Comparison of ENCODE assay signal across 8 mouse cellular contexts in the genomic region with DNA sequence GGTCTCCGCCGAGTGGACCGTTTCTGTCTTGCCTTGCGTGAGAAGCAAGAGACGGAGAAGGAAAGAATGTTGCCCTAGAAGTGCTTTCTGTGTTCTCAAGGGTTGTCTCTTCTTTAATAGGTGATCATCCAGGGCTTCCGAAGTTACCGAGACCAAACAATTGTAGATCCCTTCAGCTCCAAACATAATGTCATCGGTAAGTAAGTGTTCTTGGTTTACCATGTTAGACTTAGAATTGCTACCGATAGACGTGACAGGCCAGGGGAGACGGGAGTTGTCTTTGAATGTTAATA. TPM values are rescaled to one million over a fixed set of nuclear protein-coding genes. Genes with fewer than 3 reads are reported as not detected.
DNase-seq lines count a peak whose midpoint lies in the region; ATAC-seq and TF ChIP-seq lines count a peak whose summit lies in the region.

No protein-coding gene starts in this region.

- TF ChIP-seq POLR2A in olfactory bulb, adult 2 months (IDR thresholded peaks at IDR 0.05; ENCODE audit: insufficient read depth, low read depth, low read length), result no peak

- peaks cover 7% of the 10 kb centered on the region; the same call in 1 of the 2 replicates for H3K4me1 ChIP-seq in lung, postnatal 0 days (ENCODE audit: insufficient read depth, low read depth, low read length)
- H3K4me1 ChIP-seq in embryonic facial prominence, embryonic 14.5 days (ENCODE audit: control insufficient read depth, insufficient read depth, low read length), result peaks cover 9% of the 10 kb centered on the region
- peaks cover 15% of the 10 kb centered on the region for H3K4me1 ChIP-seq in limb, embryonic 10.5 days
- peaks cover 2% of the 10 kb centered on the region; the same call in 1 of the 2 replicates for H3K4me1 ChIP-seq in olfactory bulb, adult 2 months (ENCODE audit: control insufficient read depth, insufficient read depth, low read length)

- H3K27ac ChIP-seq in lung, postnatal 0 days (ENCODE audit: low read length), result peak overlapping the region; percentile 90
- H3K27ac ChIP-seq in embryonic facial prominence, embryonic 14.5 days (replicated peaks; ENCODE audit: low read depth, low read length), result no peak overlapping the region
- peak overlapping the region; percentile 96 for H3K27ac ChIP-seq in limb, embryonic 10.5 days
- peak overlapping the region; percentile 98; the same call in 1 of the 2 replicates for H3K27ac ChIP-seq in olfactory bulb, adult 2 months (ENCODE audit: insufficient read depth, low read depth, low read length)

- ATAC-seq in lung, postnatal 0 days, result no peak
- ATAC-seq in embryonic facial prominence, embryonic 14.5 days (ENCODE audit: low read depth), result no peak

- no peaks in the 10 kb centered on the region for H3K27me3 ChIP-seq in lung, postnatal 0 days (replicated peaks; ENCODE audit: insufficient read depth, low read length)
- no peaks in the 10 kb centered on the region for H3K27me3 ChIP-seq in embryonic facial prominence, embryonic 14.5 days (replicated peaks; ENCODE audit: control insufficient read depth, insufficient read depth, low read length)
- H3K27me3 ChIP-seq in limb, embryonic 10.5 days (ENCODE audit: low read depth, poor library complexity, severe bottlenecking), result no peaks in the 10 kb centered on the region

- peak overlapping the region; percentile 95 for H3K4me3 ChIP-seq in lung, postnatal 0 days (ENCODE audit: low read depth, low read length)
- peak overlapping the region; percentile 99 for H3K4me3 ChIP-seq in embryonic facial prominence, embryonic 14.5 days (ENCODE audit: low read depth, low read length)
- H3K4me3 ChIP-seq in limb, embryonic 10.5 days, result peak overlapping the region; percentile 100
- H3K4me3 ChIP-seq in olfactory bulb, adult 2 months (ENCODE audit: insufficient read depth, low read depth, low read length), result peak overlapping the region; percentile 82

- 5% methylated on average over 11 of the region's 11 CpGs for WGBS in lung, postnatal 0 days
- 9% methylated on average over 11 of the region's 11 CpGs for WGBS in embryonic facial prominence, embryonic 14.5 days
- WGBS in limb, embryonic 10.5 days, result 19% methylated on average over 11 of the region's 11 CpGs
- 1% methylated on average over 11 of the region's 11 CpGs for WGBS in olfactory bulb, adult 2 months

- no peaks in the 10 kb centered on the region for H3K36me3 ChIP-seq in lung, postnatal 0 days (ENCODE audit: insufficient read depth, low read length)
- peaks cover 17% of the 10 kb centered on the region for H3K36me3 ChIP-seq in embryonic facial prominence, embryonic 14.5 days (ENCODE audit: control insufficient read depth, insufficient read depth, low read length)
- H3K36me3 ChIP-seq in limb, embryonic 10.5 days, result peaks cover 43% of the 10 kb centered on the region

- intact Hi-C loops in left cerebral cortex, postnatal 25 days (cut with DNase I), result loop anchor here (5.0 kb wide), 1 partner anchor 36 kb away; no protein-coding TSS in a partner anchor

- no peaks in the 10 kb centered on the region for H3K9me3 ChIP-seq in lung, postnatal 0 days (ENCODE audit: low read length)
- no peaks in the 10 kb centered on the region for H3K9me3 ChIP-seq in embryonic facial prominence, embryonic 14.5 days (ENCODE audit: control insufficient read depth, low read length)
- no peaks in the 10 kb centered on the region for H3K9me3 ChIP-seq in limb, embryonic 10.5 days (replicated peaks)

- peak; percentile 6 for DNase-seq in lung, postnatal 0 days (ENCODE audit: low spot score)
- no peak for DNase-seq in lung, adult 18-20 months
- no peak for DNase-seq in embryonic facial prominence, embryonic 14.5 days (ENCODE audit: low spot score)
- no peak for DNase-seq in limb, embryonic 10.5 days (ENCODE audit: low spot score)
- DNase-seq in left cerebral cortex, postnatal 25 days (ENCODE audit: low spot score in 2 of 2), result no peak
- no peak for DNase-seq in retina, embryonic 14.5 days (ENCODE audit: low spot score)
- no peak for DNase-seq in adrenal gland, adult 8-10 months

- H3K4me2 ChIP-seq in lung, postnatal 0 days (replicated peaks; ENCODE audit: low read depth, low read length), result peak overlapping the region; percentile 97
- peak overlapping the region; percentile 83 for H3K4me2 ChIP-seq in embryonic facial prominence, embryonic 14.5 days (ENCODE audit: low read depth, low read length)

- TF ChIP-seq CTCF in lung, postnatal 0 days (IDR thresholded peaks at IDR 0.05), result no peak
- TF ChIP-seq CTCF in olfactory bulb, adult 2 months (IDR thresholded peaks at IDR 0.05; ENCODE audit: insufficient read depth, low read depth, low read length), result no peak

- TF ChIP-seq EP300 in lung, postnatal 0 days (IDR thresholded peaks at IDR 0.05), result no peak

- peak overlapping the region; percentile 74 for H3K9ac ChIP-seq in lung, postnatal 0 days (replicated peaks; ENCODE audit: low read depth)
- peak overlapping the region; percentile 97 for H3K9ac ChIP-seq in embryonic facial prominence, embryonic 14.5 days (ENCODE audit: low read depth, low read length)

RNA-seq across cellular contexts. Expression of a gene that starts 1.1 kb away (rescaled TPM):
- polyA plus RNA-seq in lung, postnatal 0 days (2015; fragmentation: Nextera tagmentation; extraction: Ambion mirVana), result 32.8 and 34.8 TPM in 2 replicates
- 58.4 and 62.4 TPM in 2 replicates for polyA plus RNA-seq in embryonic facial prominence, embryonic 14.5 days (2014; fragmentation: Nextera tagmentation; extraction: Ambion mirVana)
- 62.4 and 77.0 TPM in 2 replicates for polyA plus RNA-seq in limb, embryonic 10.5 days (2016; fragmentation: Nextera tagmentation; extraction: Ambion mirVana)
- polyA plus RNA-seq in olfactory bulb, adult 2 months (2012; ENCODE audit: insufficient read depth, insufficient read length, low replicate concordance, missing spikeins), result 104 TPM in 1 of 2 replicates, not detected in the other
- total RNA-seq in left cerebral cortex, postnatal 25 days (2021), result 10 to 100 TPM; 35.0 to 37.1 TPM
- total RNA-seq in adrenal gland, adult 8-10 months (2022), result 10 to 100 TPM; 28.7 to 41.8 (median 33.2) TPM

RNA-seq across cellular contexts. Expression of a gene that starts 12.4 kb away (rescaled TPM):
- 121 and 134 TPM in 2 replicates for polyA plus RNA-seq in lung, postnatal 0 days (2015; fragmentation: Nextera tagmentation; extraction: Ambion mirVana)
- 269 and 273 TPM in 2 replicates for polyA plus RNA-seq in embryonic facial prominence, embryonic 14.5 days (2014; fragmentation: Nextera tagmentation; extraction: Ambion mirVana)
- 549 and 585 TPM in 2 replicates for polyA plus RNA-seq in limb, embryonic 10.5 days (2016; fragmentation: Nextera tagmentation; extraction: Ambion mirVana)
- not detected in 2 replicates for polyA plus RNA-seq in olfactory bulb, adult 2 months (2012; ENCODE audit: insufficient read depth, insufficient read length, low replicate concordance, missing spikeins)
- total RNA-seq in left cerebral cortex, postnatal 25 days (2021), result 10 to 100 TPM; 42.7 to 54.4 TPM
- 10 to 100 TPM; 64.7 to 85.3 (median 72.1) TPM for total RNA-seq in adrenal gland, adult 8-10 months (2022)
